Mouse (Mus musculus): Measurements from ENCODE around the gene Gal3st2b. TPM values are rescaled to one million over a fixed set of nuclear protein-coding genes. Genes with fewer than 3 reads are reported as not detected.

Gal3st2b gene
- under 1 TPM; 0.52 to 0.71 TPM for total RNA-seq (2023)

DNA sequence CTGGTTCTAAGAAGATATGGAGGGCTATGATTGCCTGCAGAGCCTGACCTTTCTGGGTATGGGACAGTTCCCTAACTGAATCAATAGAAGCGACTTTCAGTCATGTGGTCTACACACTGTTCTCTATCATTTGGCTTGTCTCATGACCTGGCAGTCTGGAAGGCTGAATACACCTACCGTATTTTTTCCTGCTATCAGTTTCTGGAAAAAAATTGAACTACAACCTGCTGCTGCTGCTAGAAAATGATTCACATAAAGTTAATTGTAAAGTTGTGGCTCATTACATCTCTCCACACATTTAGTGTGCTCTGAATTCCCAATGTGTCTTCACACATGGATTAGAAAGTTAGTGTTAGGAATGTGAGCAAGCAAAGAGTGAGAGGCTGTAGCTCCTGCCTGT lies at the start of gene Gal3st2b:
Gene Gal3st2b (plus strand): TSS at position 301 of the 400 bp plus-strand sequence.

DNA sequence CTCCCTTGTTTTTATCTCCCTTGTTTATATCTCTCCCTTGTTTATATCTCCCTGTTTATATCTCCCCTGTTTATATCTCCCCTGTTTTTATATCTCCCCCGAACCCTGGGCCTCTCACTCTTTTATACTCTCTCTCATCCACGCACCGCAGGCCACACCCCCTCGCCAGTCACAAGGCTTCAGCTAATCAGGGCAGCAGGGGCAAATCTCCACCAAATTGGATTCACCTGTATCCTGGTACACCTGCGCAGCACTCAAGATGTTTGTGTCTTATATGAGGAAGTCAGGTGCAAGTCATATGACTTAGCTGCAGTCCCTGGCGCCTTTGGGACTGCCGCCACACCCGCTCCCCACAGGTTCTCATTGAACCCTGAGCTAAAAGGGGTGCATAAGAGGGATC lies 72.1 kb downstream of the Gal3st2b start, which contains the start of gene Gal3st2c:
Gene Gal3st2c (plus strand): TSS at position 301 of the 400 bp plus-strand sequence.

Other genes with a start within 250 kb of the Gal3st2b start
- gene Bok, start 232.7 kb upstream of the Gal3st2b start, total RNA-seq (2023), result not detected
- 10 to 100 TPM; 92.9 to 96.8 TPM for gene Atg4b, start 166.8 kb upstream of the Gal3st2b start, total RNA-seq (2023)
- 10 to 100 TPM; 18.6 to 25.2 TPM for gene Thap4, start 163.4 kb upstream of the Gal3st2b start, total RNA-seq (2023)
- 10 to 100 TPM; 72.7 to 78.1 TPM for gene Dtymk, start 116.4 kb upstream of the Gal3st2b start, total RNA-seq (2023)
- gene Ing5, start 114.3 kb upstream of the Gal3st2b start, total RNA-seq (2023), result 10 to 100 TPM; 33.6 to 40.1 TPM
- gene D2hgdh, start 93.4 kb upstream of the Gal3st2b start, total RNA-seq (2023), result 10 to 100 TPM; 40.0 to 49.1 TPM
- under 1 TPM in 1 of 2 experiments, not detected in 1; 0.24 TPM for gene Gal3st2, start 57.0 kb upstream of the Gal3st2b start, total RNA-seq (2023)
- under 1 TPM; 0.06 to 0.12 TPM for gene Gal3st2c, start 72.2 kb downstream of the Gal3st2b start, total RNA-seq (2023)
- gene Neu4, start 102.1 kb downstream of the Gal3st2b start, total RNA-seq (2023), result not detected
- not detected for gene Pdcd1, start 134.2 kb downstream of the Gal3st2b start, total RNA-seq (2023)

All from B cell, adult 67 days (primary cell).